Mouse (Mus musculus) v-Abl transformed pro-B cells (cell line): Measurements from ENCODE around the gene Ifitm3.
"Not testable (repeated sequence)": the region's sequence is repeated elsewhere in the genome, so short reads cannot be mapped to it uniquely, and the experiment has no call there.

Source experiments
- in situ Hi-C, 2 experiments: fragments of 400-800 bp; cut with MboI; formaldehyde crosslinking; loops; one replicate each; pipeline ENCODE4 v1.15.1; 2025; ENCODE audit not compliant: unreplicated experiment in 2 of 2

Gene Ifitm3

GRCm38 (mm10) chr7:141038090-141039032 lies 27.8 kb upstream of the Ifitm3 start:
- in situ Hi-C loops = no loop called here

GRCm38 (mm10) chr7:141036624-141037023 lies 26.1 kb upstream of the Ifitm3 start:
- in situ Hi-C loops = not testable (repeated sequence)

DNA sequence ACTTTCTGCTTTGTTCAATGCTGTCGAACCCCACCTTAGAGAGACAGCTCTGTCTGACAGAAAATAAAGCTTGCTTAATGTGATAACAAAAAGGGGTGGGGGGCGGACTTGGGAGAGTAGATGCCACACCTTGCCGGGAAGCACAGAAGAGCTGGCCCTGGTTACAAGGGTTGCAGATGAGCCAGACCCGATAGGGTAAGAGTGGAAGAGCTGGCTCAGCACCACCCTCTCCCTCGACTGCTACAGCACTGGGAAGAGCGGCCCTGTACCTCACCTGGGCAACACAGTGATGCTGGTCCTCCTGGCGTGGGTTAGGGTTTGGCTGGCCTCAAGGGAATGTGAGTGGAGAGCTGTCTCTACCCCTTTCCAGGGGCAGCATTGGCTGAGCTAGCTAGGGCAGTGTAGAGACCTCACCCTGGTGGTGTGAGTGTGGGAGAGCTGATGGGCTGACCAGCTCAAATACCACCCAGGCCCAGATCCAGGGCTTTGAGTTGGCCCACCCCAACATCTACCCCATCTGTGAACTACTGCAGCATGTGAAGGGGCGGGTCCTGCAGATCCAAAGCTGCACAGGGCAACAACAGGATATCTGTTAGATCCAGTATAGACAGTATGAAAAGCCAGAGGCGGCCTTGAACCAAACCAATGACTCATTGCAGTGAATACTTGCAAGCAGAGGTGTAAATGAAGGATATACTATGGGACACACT lies 22.0 kb upstream of the Ifitm3 start:
- in situ Hi-C loops = no loop called here

DNA sequence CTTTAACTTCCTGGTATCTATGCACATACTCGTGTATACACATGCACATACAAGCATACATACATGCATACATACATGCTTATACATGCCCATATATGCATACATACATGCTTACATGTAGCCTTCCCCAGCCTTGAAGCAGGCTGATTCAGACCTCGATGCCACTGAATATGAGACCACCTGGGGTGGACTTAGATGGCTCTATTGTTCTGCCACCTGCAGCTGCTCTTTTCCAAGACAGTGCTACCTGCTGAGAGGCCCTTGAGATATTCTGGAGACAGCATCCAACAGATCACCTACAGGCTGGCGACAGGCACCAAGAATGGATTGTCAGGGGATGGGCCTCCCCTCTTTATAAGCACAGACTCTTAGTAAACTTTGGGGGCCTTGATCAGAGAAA lies 19.8 kb upstream of the Ifitm3 start:
- in situ Hi-C loops = no loop called here

DNA sequence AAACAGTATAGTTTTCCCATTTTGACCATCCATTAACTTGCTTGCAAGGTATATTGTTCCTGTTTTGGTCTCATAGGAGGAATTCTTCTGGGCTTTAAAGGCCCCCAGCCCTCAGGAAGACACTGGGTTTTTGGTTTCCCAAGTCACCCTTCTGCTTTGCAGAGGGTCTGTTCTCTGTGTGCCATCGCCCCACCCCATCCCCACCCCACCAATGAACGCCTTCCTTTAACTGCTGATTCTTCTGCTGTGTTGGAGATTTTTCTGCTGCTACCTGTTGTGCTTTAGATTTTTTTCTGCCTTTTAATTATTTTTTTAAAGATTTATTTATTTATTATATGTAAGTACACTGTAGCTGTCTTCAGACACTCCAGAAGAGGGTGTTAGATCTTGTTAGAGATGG lies 18.3 kb upstream of the Ifitm3 start, which contains the start of gene Gm17387:
TSS of gene Gm17387 (plus strand) at position 301 of the 400 bp plus-strand sequence.
- in situ Hi-C loops = no loop called here

GRCm38 (mm10) chr7:141026740-141027098 lies 16.1 kb upstream of the Ifitm3 start:
- in situ Hi-C loops = no loop called here

DNA sequence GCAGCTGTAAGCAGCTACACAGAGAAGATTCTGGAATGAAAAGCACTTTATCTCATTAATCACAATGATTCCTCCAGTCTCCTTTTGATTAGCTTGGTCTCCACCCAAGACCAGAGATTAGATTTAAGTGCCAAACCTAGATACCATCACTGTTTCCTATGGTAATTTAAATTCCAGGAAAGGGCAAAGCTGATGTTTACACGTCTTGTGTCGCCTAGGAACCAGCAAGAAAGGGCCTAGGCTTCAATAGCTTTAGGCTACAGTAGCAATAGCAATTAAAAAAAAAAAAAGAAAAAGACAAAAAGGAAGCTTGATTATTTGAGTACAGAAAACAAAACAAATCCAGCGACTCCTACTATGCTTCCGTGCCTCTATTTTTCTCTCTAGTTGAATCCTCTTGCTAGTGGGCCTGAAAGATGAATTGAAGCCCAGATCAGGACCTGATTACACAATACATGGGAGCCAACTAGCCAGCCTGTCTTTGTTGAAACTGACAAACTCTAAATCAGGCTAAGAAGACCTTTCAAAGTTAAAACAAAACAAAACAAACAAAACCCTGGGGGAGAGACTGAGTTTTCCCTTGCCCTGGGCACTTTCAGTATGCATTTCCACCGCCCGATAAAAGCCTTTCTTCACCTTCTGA lies 15.6 kb upstream of the Ifitm3 start:
- in situ Hi-C loops = no loop called here

GRCm38 (mm10) chr7:141024865-141025838 lies 14.6 kb upstream of the Ifitm3 start:
- in situ Hi-C loops = no loop called here

DNA sequence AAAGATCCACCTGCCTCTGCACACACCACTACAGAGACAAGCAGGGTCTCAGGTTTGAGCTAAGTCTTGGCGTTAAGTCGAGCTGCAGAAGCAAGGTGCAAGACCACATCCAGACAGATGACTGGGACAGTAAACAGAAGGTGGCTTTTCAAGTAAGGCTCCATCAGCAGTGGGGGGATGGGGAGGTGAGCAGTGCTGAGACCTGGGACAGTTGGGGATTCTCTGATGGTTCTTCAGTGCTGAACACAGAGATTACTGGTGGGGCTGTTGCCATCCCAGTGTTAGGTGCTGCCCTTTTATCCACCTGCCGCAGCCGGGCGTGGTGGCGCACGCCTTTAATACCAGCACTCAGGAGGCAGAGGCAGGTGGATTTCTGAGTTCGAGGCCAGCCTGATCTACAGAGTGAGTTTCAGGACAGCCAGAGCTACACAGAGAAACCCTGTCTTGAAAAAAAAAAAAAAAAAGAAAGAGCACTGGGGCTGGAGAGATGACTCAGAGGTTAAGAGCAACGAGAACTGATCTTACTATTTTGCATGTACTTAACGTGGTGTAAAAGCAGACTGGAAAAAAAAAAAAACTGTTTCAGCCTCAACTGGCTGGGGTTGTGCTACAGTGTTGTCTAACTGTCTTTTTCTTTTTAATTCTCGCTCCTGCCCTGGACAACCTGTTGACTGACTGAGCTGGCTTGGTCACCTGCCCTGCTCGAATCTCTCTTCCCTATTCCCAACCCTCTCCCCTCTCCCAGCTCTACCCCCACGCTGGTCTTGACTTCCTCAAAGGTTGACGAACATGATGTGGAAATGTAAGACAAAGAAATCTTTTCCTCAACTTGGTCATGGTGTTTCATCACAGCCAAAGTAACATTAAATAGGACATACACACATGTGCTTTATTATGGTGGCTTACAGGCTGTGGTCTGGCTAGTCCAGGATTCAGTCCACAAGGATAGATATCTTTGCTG lies 11.2 kb upstream of the Ifitm3 start:
- in situ Hi-C loops = no loop called here

- in situ Hi-C loops = no loop called here
These were observed 8.5 kb upstream of the Ifitm3 start for GRCm38 (mm10) chr7:141019028-141019427.

DNA sequence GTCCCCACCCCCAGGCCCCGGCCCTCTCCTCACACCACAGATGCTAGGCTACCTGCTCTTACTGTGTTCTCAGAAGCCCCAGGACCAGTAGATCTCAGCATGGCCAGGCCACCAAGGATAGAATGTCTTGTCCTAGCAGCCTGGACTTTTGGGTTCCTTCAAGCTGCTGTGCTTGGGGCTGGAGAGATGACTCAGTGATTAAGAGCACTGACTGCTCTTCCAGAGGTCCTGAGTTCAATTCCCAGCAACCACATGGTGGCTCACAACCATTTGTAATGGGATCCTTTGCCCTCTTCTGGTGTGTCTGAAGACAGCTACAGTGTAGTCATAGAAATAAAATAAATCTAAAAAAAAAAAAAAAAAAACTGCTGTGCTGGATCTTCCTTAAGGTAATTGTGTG lies 7.3 kb upstream of the Ifitm3 start, which contains the start of gene Ifitm6:
TSS of gene Ifitm6 (minus strand) at position 101 of the 400 bp plus-strand sequence.
- in situ Hi-C loops = not testable (repeated sequence)

GRCm38 (mm10) chr7:141016707-141017697 lies 6.4 kb upstream of the Ifitm3 start:
- in situ Hi-C loops = no loop called here

- in situ Hi-C loops = loop anchor here (5.0 kb wide), 2 partner anchors 36 to 54 kb away; partner anchors contain the start of genes Gm45717 (in 1 of the 2) and Ifitm2 (in 1 of the 2)
These were observed 734 bp upstream of the Ifitm3 start for GRCm38 (mm10) chr7:141011238-141011770.

DNA sequence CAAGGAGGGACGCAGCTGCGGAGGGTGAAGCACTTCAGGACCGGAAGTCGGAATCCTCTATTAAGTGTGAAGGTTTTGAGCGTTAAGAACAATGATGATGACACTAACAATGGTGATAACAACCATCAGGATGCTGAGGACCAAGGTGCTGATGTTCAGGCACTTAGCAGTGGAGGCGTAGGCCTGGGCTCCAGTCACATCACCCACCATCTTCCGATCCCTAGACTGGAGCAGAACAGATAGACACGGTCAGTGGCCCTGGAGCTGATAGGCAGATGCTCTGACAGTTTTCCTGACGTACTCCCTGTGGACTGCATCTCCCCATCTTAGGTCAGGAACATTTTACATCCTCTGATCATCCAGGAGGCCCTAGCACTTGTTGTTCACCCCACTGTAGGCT lies 905 bp downstream of the Ifitm3 start:
- in situ Hi-C loops = loop anchor here (5.0 kb wide), 2 partner anchors 38 to 52 kb away; partner anchors contain the start of genes Gm45717 (in 1 of the 2) and Ifitm2 (in 1 of the 2)

- in situ Hi-C loops = no loop called here
These were observed 1.5 kb downstream of the Ifitm3 start for GRCm38 (mm10) chr7:141008938-141009660.

GRCm38 (mm10) chr7:141008312-141008761 lies 2.2 kb downstream of the Ifitm3 start:
- in situ Hi-C loops = no loop called here
